Mouse (Mus musculus): ENCODE results near the gene Olfr1346.
"Not testable (repeated sequence)": the region's sequence is repeated elsewhere in the genome, so short reads cannot be mapped to it uniquely, and the experiment has no call there.

The Olfr1346 gene

GRCm38 (mm10) chr7:6466951-6467350 is at the start of gene Olfr1346:
Olfr1346 (plus strand) TSS chr7:6467101.
- in situ Hi-C loops (cut with MseI, MboI): no loop called here

DNA sequence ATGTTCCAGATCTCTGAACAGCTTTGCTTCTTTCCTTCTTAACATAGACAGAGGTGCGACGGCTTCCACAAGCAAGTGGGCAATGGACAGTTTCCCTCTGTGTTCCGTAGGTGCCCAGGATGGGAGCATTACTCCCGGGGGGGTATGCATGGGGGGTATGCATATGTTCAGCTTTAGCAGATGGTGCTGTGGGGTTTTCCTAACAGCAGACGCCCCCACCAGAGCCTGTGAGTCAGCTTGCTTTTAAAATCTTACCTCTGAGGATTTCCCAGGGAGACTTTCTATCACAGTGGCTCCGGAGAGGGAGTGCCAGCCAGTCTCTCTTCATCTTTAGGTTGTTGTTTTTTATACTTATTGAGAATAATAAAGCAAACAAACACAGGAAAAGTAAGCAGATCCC is 47.0 kb upstream of the Olfr1346 start:
- in situ Hi-C loops (cut with MseI, MboI): no loop called here

DNA sequence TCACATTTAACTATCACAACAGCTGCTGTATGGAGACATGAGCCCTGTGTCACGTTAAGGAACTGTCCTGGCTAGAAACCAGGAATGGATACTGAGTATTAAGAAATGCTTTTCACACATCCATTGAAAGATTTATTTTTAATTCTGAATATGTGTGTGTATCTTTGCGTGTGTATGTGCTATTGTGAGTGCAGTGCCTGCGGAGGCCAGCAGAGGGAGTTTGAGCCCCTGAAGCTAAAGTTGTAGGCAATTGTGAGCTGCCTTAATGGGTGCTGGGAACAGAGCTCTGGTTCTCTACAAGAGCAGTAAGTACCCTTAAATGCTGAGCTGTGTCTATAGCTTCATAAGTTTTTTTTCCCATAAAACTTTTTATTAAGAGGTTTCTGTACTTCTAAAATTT is 37.5 kb upstream of the Olfr1346 start:
- in situ Hi-C loops (cut with MseI, MboI): loop anchor here (5.0 to 25.0 kb wide), 2 partner anchors 72 to 158 kb away; no protein-coding TSS in a partner anchor

- in situ Hi-C loops (cut with MseI, MboI): loop anchor here (5.0 to 25.0 kb wide), 3 partner anchors 68 to 504 kb away; partner anchors contain the start of gene Zfp78 (in 1 of the 2)
Measured at GRCm38 (mm10) chr7:6430342-6430741, 36.6 kb upstream of the Olfr1346 start.

DNA sequence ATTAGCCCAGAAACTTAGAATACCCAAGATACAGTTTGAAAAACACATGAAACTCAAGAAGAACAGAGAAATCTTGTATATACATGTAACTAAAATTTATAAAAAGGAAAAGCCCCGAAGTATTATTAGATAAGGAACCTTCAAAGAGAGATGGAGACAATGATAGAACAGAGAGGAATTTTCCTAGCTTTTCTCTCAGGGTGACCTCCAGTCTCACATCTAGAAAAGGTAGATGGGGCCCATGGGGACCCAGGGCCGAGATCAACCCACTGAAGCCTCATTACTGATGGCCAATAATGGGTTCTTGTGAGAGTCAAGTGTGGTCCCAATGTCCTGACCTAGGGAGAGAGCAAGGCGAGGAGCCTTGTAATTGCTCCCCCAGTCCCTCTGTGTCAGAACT is 28.5 kb upstream of the Olfr1346 start, which contains the start of gene Olfr1344:
Gene Olfr1344, plus strand, starts transcription at position 301 of the 400 bp plus-strand sequence.
- in situ Hi-C loops (cut with MseI, MboI): loop anchor here (10.0 to 25.0 kb wide), 2 partner anchors 149 to 496 kb away; no protein-coding TSS in a partner anchor

DNA sequence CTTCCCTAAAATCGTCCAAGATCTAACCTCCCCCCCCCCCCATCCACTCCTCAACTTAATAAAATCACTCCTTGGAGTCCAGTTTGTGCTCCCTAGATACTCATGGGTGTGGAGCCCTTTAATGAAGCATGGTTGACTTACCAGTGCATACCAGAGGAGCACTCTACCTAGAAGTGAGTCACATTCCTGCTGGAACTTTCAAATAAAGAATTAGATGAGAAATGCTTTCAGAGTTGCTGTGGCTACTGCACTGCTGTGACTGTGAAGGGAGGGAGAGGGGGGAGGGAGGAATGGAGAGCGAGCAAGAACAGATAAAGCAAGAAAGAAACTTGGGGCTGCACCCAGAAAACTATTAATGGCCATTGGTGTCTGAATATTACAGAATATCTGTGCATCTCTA is 25.7 kb upstream of the Olfr1346 start:
- in situ Hi-C loops (cut with MseI, MboI): loop anchor here in 1 of 2 experiments (10.0 to 25.0 kb wide), 2 partner anchors 84 to 146 kb away; partner anchors contain the start of gene Olfr1349

DNA sequence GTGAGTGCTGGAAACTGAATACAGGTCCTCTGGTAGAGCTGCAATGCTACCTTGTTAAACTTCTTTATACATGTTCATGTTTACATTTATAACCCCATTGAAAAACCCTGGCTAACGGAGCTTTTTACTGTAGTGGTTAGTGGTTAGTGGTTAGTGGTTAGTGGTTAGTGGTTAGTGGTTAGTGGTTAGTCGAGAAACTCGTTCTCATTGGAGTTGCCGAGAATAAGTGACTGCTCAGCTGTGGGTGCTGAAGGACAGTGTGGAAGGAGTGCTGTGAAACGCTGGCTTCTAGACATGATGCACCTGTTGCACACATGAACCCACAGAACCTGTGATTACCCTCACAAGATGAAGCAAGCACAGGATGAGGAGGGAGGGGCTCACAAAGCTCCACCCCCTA is 19.1 kb upstream of the Olfr1346 start:
- in situ Hi-C loops (cut with MseI, MboI): loop anchor here in 1 of 2 experiments (10.0 to 25.0 kb wide), 2 partner anchors 77 to 140 kb away; partner anchors contain the start of gene Olfr1349

- in situ Hi-C loops (cut with MseI, MboI): no loop called here
Measured at GRCm38 (mm10) chr7:6455868-6456267, 11.0 kb upstream of the Olfr1346 start, which contains the start of gene Olfr1336. Olfr1336 (plus strand) TSS chr7:6456168.

DNA sequence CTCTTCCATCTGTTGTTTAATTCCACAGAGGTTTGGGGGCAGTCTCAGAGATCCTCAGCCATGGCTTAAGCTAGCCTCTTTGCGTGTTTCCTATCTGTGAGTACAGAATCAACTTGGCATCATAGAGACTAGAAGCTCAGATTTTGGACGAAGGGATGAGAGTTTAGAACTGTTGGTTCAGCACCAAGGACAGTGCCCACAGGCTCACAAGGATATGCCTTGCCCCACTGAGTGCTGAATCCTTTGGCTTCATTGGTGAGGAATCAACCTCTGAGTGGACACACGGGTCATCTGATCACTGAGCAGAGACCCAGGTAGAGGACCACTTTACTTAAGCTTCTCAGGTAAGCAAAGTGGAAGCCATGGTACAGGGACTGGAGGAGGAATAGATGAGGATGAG is 10.5 kb upstream of the Olfr1346 start:
- in situ Hi-C loops (cut with MseI, MboI): no loop called here

GRCm38 (mm10) chr7:6477633-6478032 is 10.7 kb downstream of the Olfr1346 start:
- in situ Hi-C loops (cut with MseI, MboI): not testable (repeated sequence)

- in situ Hi-C loops (cut with MseI, MboI): no loop called here
Measured at GRCm38 (mm10) chr7:6486841-6487240, 19.9 kb downstream of the Olfr1346 start, which contains the start of gene Olfr5. Olfr5 (minus strand) TSS chr7:6486941.

GRCm38 (mm10) chr7:6499655-6500054 is 32.8 kb downstream of the Olfr1346 start, which contains the start of gene Olfr1347:
Olfr1347 (minus strand) TSS chr7:6499755.
- in situ Hi-C loops (cut with MseI, MboI): no loop called here

DNA sequence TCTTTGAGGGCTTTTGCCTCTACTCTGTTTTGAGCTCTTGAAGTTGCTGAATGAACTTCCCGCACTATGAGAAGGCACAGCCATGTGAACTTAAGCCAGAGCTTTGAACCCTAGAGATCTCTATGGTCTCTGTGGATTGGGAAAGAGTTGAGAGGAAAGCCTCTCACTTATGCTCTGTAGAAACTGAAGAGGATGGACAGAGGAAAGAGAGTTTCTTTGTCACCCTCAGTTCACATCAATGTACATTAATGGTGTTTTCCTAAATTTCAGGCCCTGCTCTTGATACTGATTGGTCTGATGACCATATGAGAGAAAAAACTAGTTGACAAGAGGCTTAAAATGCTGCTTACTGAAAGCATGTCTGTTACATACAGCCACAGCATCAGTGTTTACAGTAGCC is 41.7 kb downstream of the Olfr1346 start, which contains the start of gene Olfr1348:
Gene Olfr1348, minus strand, starts transcription at position 101 of the 400 bp plus-strand sequence.
- in situ Hi-C loops (cut with MseI, MboI): no loop called here

DNA sequence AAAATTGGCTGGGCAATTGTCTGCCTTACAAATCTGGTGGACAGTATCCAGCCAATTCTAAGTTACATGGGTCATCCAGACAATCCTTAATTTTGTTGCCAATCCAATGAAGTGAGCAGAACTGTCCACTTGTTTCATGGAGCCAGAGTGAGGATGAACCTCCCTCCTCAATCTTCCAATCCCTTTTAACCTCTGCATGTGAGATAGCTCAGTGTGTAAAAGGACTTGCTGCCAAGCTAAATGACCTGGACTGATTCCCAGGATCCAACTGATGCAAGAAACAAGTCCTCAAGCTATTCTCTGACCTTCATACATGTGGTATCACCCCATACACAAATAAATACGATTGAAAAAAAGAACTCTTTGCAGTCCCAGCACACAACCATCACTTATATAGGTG is 54.8 kb downstream of the Olfr1346 start:
- in situ Hi-C loops (cut with MseI, MboI): loop anchor here in 1 of 2 experiments (10.0 kb wide), 1 partner anchor 77 kb away; no protein-coding TSS in a partner anchor

DNA sequence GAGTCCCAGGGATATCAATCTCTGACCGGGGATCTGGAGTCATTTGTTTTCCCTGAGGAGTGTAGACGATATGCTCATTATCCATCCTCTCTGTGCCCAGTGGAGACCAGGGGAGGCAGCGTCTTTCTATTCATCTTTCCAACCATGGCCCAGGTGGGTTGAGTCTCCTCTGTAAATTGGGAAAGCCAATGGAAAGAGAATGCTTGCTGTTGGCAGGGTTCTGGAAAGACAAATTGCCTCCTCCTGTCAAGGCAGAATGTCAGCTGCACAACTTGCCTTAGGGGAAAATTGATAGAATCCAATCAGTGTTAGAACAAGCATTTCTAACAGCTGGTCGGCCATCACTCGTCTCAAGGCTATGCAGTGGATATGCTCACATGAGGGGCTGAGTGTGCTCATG is 55.9 kb downstream of the Olfr1346 start, which contains the start of gene Olfr1349:
Gene Olfr1349, minus strand, starts transcription at position 101 of the 400 bp plus-strand sequence.
- in situ Hi-C loops (cut with MseI, MboI): loop anchor here in 1 of 2 experiments (10.0 kb wide), 1 partner anchor 78 kb away; no protein-coding TSS in a partner anchor

DNA sequence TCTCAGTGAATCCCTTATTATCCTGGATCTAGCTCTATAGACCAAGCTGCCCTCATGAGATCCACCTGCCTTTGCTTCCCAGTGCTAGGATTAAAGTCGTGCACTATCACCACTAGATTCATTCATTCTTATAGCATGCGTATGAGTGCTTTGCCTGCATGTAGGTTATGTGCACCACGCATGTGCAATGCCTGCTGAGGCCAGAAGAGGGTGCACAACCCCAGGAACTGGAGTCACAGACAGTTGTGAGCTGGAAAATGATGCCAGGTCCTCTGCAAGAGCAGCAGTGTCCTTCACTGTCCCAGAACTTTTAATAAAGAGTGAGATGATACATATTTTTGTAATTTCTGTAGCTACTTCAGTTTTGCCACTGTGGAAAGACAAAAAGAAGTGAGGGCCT is 58.1 kb downstream of the Olfr1346 start:
- in situ Hi-C loops (cut with MseI, MboI): loop anchor here in 1 of 2 experiments (10.0 kb wide), 1 partner anchor 80 kb away; no protein-coding TSS in a partner anchor

GRCm38 (mm10) chr7:6526141-6526540 is 59.2 kb downstream of the Olfr1346 start:
- in situ Hi-C loops (cut with MseI, MboI): loop anchor here in 1 of 2 experiments (10.0 kb wide), 1 partner anchor 81 kb away; no protein-coding TSS in a partner anchor

Measured in mouse trophoblast stem cell (cell line).